ENCODE assay signal across 16 mouse cellular contexts in the genomic region with DNA sequence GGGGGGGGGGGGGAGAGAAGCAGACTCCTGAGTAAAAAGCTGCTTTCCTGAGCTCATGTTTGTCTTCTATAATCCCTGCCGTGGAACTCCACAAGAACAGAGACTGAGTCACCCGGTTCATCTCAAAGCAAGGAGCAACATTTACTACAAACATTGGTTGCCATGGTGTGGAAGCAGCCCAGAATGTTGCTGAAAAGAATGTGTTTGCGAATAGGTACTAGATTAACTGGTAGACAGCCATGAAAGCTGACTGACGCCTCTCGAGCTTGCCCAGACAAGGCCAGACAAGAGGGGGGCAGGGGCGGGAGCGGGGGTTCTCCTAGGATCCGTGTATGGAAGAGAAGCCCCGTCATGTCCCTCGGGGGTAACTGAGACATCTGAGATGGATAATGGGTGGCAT. TPM values are rescaled to one million over a fixed set of nuclear protein-coding genes. Genes with fewer than 3 reads are reported as not detected.
DNase-seq lines count a peak whose midpoint lies in the region; ATAC-seq and TF ChIP-seq lines count a peak whose summit lies in the region.
"Had no signal": no experiment of that assay in that cellular context is flagged by ENCODE, and none has a peak within 500 bp of the region (broad histone marks: within the 10 kb centered on the region; RNA-seq: fewer than 3 reads in every experiment).

No protein-coding gene starts in this region.

- no peak overlapping the region for H3K9ac ChIP-seq in embryonic facial prominence, embryonic 13.5 days
- H3K9ac ChIP-seq: hindbrain, embryonic 12.5 days had no signal

- POLR2A ChIA-PET in Patski (lab: Charles Lee): interaction anchor here (0.7 kb wide), 1 partner anchor 10 kb away, joined by 6 read pairs; no protein-coding TSS in a partner anchor

- H3K4me2 ChIP-seq in embryonic facial prominence, embryonic 13.5 days: no peak overlapping the region
- H3K4me2 ChIP-seq: hindbrain, embryonic 12.5 days; liver, embryonic 11.5 days had no signal

- 77% methylated on average over 10 of the region's 10 CpGs for WGBS in embryonic facial prominence, embryonic 13.5 days

- DNase-seq in lung, adult 18-20 months: peak; percentile 38 to 70
- no peak for DNase-seq in lung, postnatal 4 days
- peak; percentile 64 for DNase-seq in Patski (ENCODE audit: low read depth, low spot score)
- DNase-seq in lung, postnatal 36 days: peak; percentile 71
- DNase-seq in gastrocnemius, adult 8-10 months (ENCODE audit: low spot score in 2 of 2): no peak
- no peak for DNase-seq in ovary, postnatal 14 days (ENCODE audit: low spot score)
- DNase-seq: cerebellum, postnatal 25 days; gastrocnemius, adult 2 months; kidney, adult 2 months; thymus, adult 18-20 months had no signal

- H3K9me3 ChIP-seq in embryonic facial prominence, embryonic 13.5 days: no peaks in the 10 kb centered on the region
- H3K9me3 ChIP-seq: hindbrain, embryonic 12.5 days had no signal

- peak; percentile 62 for ATAC-seq in Patski
- no peak for ATAC-seq in embryonic facial prominence, embryonic 13.5 days (ENCODE audit: insufficient number of reproducible peaks, insufficient read depth, low FRiP score, low TSS enrichment, low read depth)
- ATAC-seq: CD4-positive, CD25-positive, alpha-beta regulatory T cell, adult 4 months; forebrain, embryonic 14.5 days had no signal

- CTCF ChIA-PET in Patski (lab: Charles Lee): no interaction called here

- peaks cover 49% of the 10 kb centered on the region for H3K36me3 ChIP-seq in embryonic facial prominence, embryonic 13.5 days

- no peak overlapping the region for H3K4me3 ChIP-seq in embryonic facial prominence, embryonic 13.5 days
- H3K4me3 ChIP-seq: gastrocnemius, adult 2 months; hindbrain, embryonic 12.5 days; left cerebral cortex, adult 2 months had no signal

- peak overlapping the region; percentile 60; the same call in 1 of the 2 replicates for H3K27ac ChIP-seq in embryonic facial prominence, embryonic 13.5 days
- H3K27ac ChIP-seq: gastrocnemius, adult 2 months; hindbrain, embryonic 12.5 days; left cerebral cortex, adult 2 months had no signal

- no peaks in the 10 kb centered on the region for H3K27me3 ChIP-seq in Patski
- no peaks in the 10 kb centered on the region for H3K27me3 ChIP-seq in embryonic facial prominence, embryonic 13.5 days
- H3K27me3 ChIP-seq: hindbrain, embryonic 12.5 days had no signal

- in situ Hi-C loops in Patski (cut with MboI; ENCODE audit: low pct_unique_long_range_greater_than_20kb): no loop called here

- no peaks in the 10 kb centered on the region for H3K4me1 ChIP-seq in embryonic facial prominence, embryonic 13.5 days
- H3K4me1 ChIP-seq: hindbrain, embryonic 12.5 days had no signal

- no peak for TF ChIP-seq CTCF in Patski (IDR thresholded peaks at IDR 0.05)

RNA-seq across cellular contexts. Expression of a gene that starts 58.5 kb away (rescaled TPM):
- polyA plus RNA-seq in Patski (2021): 6.8 TPM
- 2.9 and 3.0 TPM in 2 replicates for polyA plus RNA-seq in embryonic facial prominence, embryonic 13.5 days (2015; fragmentation: Nextera tagmentation; extraction: Ambion mirVana)
- 1 to 10 TPM; 5.0 to 6.5 (median 5.7) TPM for total RNA-seq in gastrocnemius, adult 8-10 months (2022)
- polyA plus RNA-seq: CD4-positive, CD25-positive, alpha-beta regulatory T cell, adult 4 months had no signal

Comparison
In these comparisons a context has a peak if more than half of its experiments do, and no peak if none do; other contexts are left out.
1. DNase-seq: peak in lung, adult 18-20 months (2 of 2), Patski (single experiment) and lung, postnatal 36 days (single experiment); none in lung, postnatal 4 days (0 of 2), gastrocnemius, adult 8-10 months (0 of 2) and ovary, postnatal 14 days (single experiment).